Mouse (Mus musculus) forebrain, postnatal 0 days (tissue): ENCODE results near the gene Ltbp4. TPM values are rescaled to one million over a fixed set of nuclear protein-coding genes. Genes with fewer than 3 reads are reported as not detected.
A peak's percentile ranks its signal among the peaks of the same experiment; 100 is the strongest.

Experiments
- ATAC-seq: fragments of 200-750 bp; cut with Nextera tagmentation; 2 replicates; pipeline ENCODE4 v1.8.0; 2017; ENCODE audit warnings: mild to moderate bottlenecking, moderate library complexity
- DNase-seq: peaks from one replicate; pipeline ENCODE4 v3.0.0-alpha.2; 2015
- H3K27ac ChIP-seq: fragments of 300-500 bp; sonication (generic); 2 replicates; pipeline ENCODE4 v1.5.1; 2014; ENCODE audit warnings: low read depth, mild to moderate bottlenecking, antibody characterized with exemption, low read length, moderate library complexity, mixed read lengths
- H3K27me3 ChIP-seq: fragments of 300-500 bp; sonication (generic); 2 replicates; pipeline ENCODE4 v1.6.1; 2014; ENCODE audit warnings: mild to moderate bottlenecking, low read length, mixed read lengths; ENCODE audit not compliant: insufficient read depth
- H3K36me3 ChIP-seq: fragments of 300-500 bp; sonication (generic); 2 replicates; pipeline ENCODE4 v1.6.1; 2014; ENCODE audit warnings: mild to moderate bottlenecking, moderate library complexity; ENCODE audit not compliant: insufficient read depth
- H3K4me1 ChIP-seq: fragments of 300-500 bp; sonication (generic); 2 replicates; pipeline ENCODE4 v1.6.1; 2014; ENCODE audit warnings: antibody characterized with exemption; ENCODE audit not compliant: insufficient read depth
- H3K4me2 ChIP-seq: fragments of 300-500 bp; sonication (generic); 2 replicates; pipeline ENCODE4 v1.6.1; 2014; ENCODE audit warnings: low read depth, mild to moderate bottlenecking, moderate library complexity
- H3K4me3 ChIP-seq: fragments of 300-500 bp; sonication (generic); 2 replicates; pipeline ENCODE4 v1.5.1; 2014; ENCODE audit warnings: low read depth, low read length, mixed read lengths
- H3K9ac ChIP-seq: fragments of 300-500 bp; sonication (generic); 2 replicates; pipeline ENCODE4 v1.6.1; 2014; ENCODE audit warnings: mild to moderate bottlenecking
- H3K9me3 ChIP-seq: fragments of 300-500 bp; sonication (generic); 2 replicates; pipeline ENCODE4 v1.6.1; 2016; ENCODE audit warnings: low read length
- CTCF ChIP-seq: sonication (generic); IDR thresholded peaks from 2 replicates; pipeline ENCODE4 v1.5.1; 2016; ENCODE audit warnings: antibody characterized with exemption, control low read depth, low read depth
- WGBS: fragments of 180-500 bp; shearing (Covaris S2); extraction: QIAGEN DNeasy Blood & Tissue Kit; methylation state at CpG from one replicate; pipeline ENCODE4 v1.1.7; 2014; 5-methylcytosine and 5-hydroxymethylcytosine counted together
- polyA plus RNA-seq: library from polyadenylated mRNA; unstranded; fragments of >200 nt; fragmentation: Nextera tagmentation; extraction: Ambion mirVana; gene quantifications from 2 replicates; pipeline ENCODE4 v1.2.1, GENCODE M21; 2015
- total RNA-seq: library from RNA; depleted of rRNA; stranded (reverse); fragments of >200 nt; gene quantifications from 2 replicates; pipeline ENCODE4 v1.2.3, GENCODE M21; 2014

The Ltbp4 gene
- total and polyA plus RNA-seq, 2 experiments from 2014 or later: 11.7 to 26.7 TPM

- peak; percentile 74 for TF ChIP-seq CTCF
- peaks cover 3% of the 10 kb centered on the region; the same call in 1 of the 2 replicates for H3K36me3 ChIP-seq
- no peak overlapping the region for H3K27ac ChIP-seq
- no peaks in the 10 kb centered on the region for H3K9me3 ChIP-seq
- WGBS: 15% methylated on average over 4 of the region's 4 CpGs
- DNase-seq: peak; percentile 71
- no peak overlapping the region for H3K4me2 ChIP-seq
- H3K4me3 ChIP-seq: no peak overlapping the region
- peaks cover 29% of the 10 kb centered on the region for H3K27me3 ChIP-seq
- H3K9ac ChIP-seq: no peak overlapping the region
- no peaks in the 10 kb centered on the region for H3K4me1 ChIP-seq
- peak; percentile 75 for ATAC-seq
Measured at GRCm38 (mm10) chr7:27378431-27378830, 40.9 kb upstream of the Ltbp4 start.

GRCm38 (mm10) chr7:27375274-27375673 lies 37.8 kb upstream of the Ltbp4 start:
- Histone ChIP-seq H3K9me3 (0 out of 2 replicates have a peak, but pooled peaks cover under 1% of the 10 kb centered on the region), H3K4me3 (no peak overlapping the region), H3K27ac (no peak overlapping the region), H3K9ac (no peak overlapping the region), H3K4me2 (peak overlapping the region; percentile 23; the same call in 1 of the 2 replicates), H3K27me3 (peaks cover 55% of the 10 kb centered on the region), H3K4me1 (no peaks in the 10 kb centered on the region), H3K36me3 (peaks cover 18% of the 10 kb centered on the region; the same call in 1 of the 2 replicates)
- WGBS: 8% methylated on average over 22 of the region's 22 CpGs
- TF ChIP-seq CTCF: no peak
- ATAC-seq (no peak), DNase-seq (no peak)

- Histone ChIP-seq H3K9me3 (peaks cover 7% of the 10 kb centered on the region; the same call in 1 of the 2 replicates), H3K27ac (no peak overlapping the region), H3K27me3 (peaks cover 78% of the 10 kb centered on the region), H3K4me3 (no peak overlapping the region), H3K4me1 (no peaks in the 10 kb centered on the region), H3K4me2 (no peak overlapping the region), H3K36me3 (peaks cover 36% of the 10 kb centered on the region), H3K9ac (no peak overlapping the region)
- DNase-seq: no peak
- WGBS: 17% methylated on average over 44 of the region's 44 CpGs
- ATAC-seq: no peak
- TF ChIP-seq CTCF: no peak
Measured at GRCm38 (mm10) chr7:27371715-27372462, 34.4 kb upstream of the Ltbp4 start.

- ATAC-seq (no peak), DNase-seq (no peak)
- no peak overlapping the region for H3K4me2 ChIP-seq
- H3K27ac ChIP-seq: no peak overlapping the region
- H3K4me1 ChIP-seq: no peaks in the 10 kb centered on the region
- H3K9ac ChIP-seq: no peak overlapping the region
- no peak overlapping the region for H3K4me3 ChIP-seq
- no peak for TF ChIP-seq CTCF
- peaks cover 93% of the 10 kb centered on the region for H3K27me3 ChIP-seq
- H3K9me3 ChIP-seq: peaks cover 7% of the 10 kb centered on the region; the same call in 1 of the 2 replicates
- 88% methylated on average over 19 of the region's 19 CpGs for WGBS
- peaks cover 53% of the 10 kb centered on the region for H3K36me3 ChIP-seq
Measured at GRCm38 (mm10) chr7:27369111-27369510, 31.6 kb upstream of the Ltbp4 start.

- H3K9me3 ChIP-seq: peaks cover 7% of the 10 kb centered on the region; the same call in 1 of the 2 replicates
- ATAC-seq (no peak), DNase-seq (no peak)
- H3K27ac ChIP-seq: no peak overlapping the region
- peaks cover 91% of the 10 kb centered on the region for H3K27me3 ChIP-seq
- no peak overlapping the region for H3K4me3 ChIP-seq
- no peak overlapping the region for H3K4me2 ChIP-seq
- no peaks in the 10 kb centered on the region for H3K4me1 ChIP-seq
- no peak for TF ChIP-seq CTCF
- WGBS: 25% methylated on average over 11 of the region's 11 CpGs
- H3K36me3 ChIP-seq: peaks cover 52% of the 10 kb centered on the region
- no peak overlapping the region for H3K9ac ChIP-seq
Measured at GRCm38 (mm10) chr7:27367976-27368375, 30.5 kb upstream of the Ltbp4 start.

GRCm38 (mm10) chr7:27366082-27366844 lies 28.8 kb upstream of the Ltbp4 start:
- DNase-seq (no peak), ATAC-seq (no peak)
- Histone ChIP-seq H3K4me1 (no peaks in the 10 kb centered on the region), H3K9ac (no peak overlapping the region), H3K27me3 (peaks cover 74% of the 10 kb centered on the region), H3K27ac (no peak overlapping the region), H3K9me3 (peaks cover 7% of the 10 kb centered on the region; the same call in 1 of the 2 replicates), H3K4me3 (no peak overlapping the region), H3K4me2 (no peak overlapping the region), H3K36me3 (peaks cover 45% of the 10 kb centered on the region)
- WGBS: 44% methylated on average over 21 of the region's 21 CpGs
- no peak for TF ChIP-seq CTCF

- no peak for ATAC-seq
Measured at GRCm38 (mm10) chr7:27364379-27364778, 26.9 kb upstream of the Ltbp4 start.

More at GRCm38 (mm10) chr7:27364379-27364778, 26.9 kb upstream of the Ltbp4 start:
- Histone ChIP-seq H3K9ac (no peak overlapping the region), H3K4me2 (no peak overlapping the region), H3K27ac (no peak overlapping the region), H3K4me1 (no peaks in the 10 kb centered on the region), H3K4me3 (no peak overlapping the region), H3K27me3 (peaks cover 59% of the 10 kb centered on the region), H3K36me3 (peaks cover 32% of the 10 kb centered on the region), H3K9me3 (no peaks in the 10 kb centered on the region)
- WGBS: 9% methylated on average over 29 of the region's 29 CpGs
- TF ChIP-seq CTCF: no peak
- DNase-seq: no peak
